In the genomic region with DNA sequence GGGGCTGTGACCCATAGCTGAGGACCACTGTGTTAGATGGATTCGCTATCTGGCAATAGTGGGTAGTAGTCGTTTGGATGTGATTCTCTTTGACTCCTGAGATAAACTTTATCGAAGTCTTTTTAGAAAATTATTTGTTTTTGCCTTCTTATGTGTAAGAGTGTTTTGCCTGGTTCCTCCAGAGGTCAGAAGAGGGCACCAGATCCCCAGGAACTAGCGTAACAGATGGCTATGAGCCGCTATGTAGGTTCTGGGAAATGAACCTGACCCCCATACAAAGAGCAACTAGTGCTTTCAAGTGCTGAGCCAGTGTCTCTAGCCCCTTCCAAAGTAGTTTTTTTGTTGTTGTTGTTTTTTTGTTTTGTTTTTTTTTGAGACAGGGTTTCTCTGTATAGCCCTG, we compare ENCODE assay signal across 10 mouse cellular contexts. TPM values are rescaled to one million over a fixed set of nuclear protein-coding genes. Genes with fewer than 3 reads are reported as not detected.
A peak's percentile ranks its signal among the peaks of the same experiment; 100 is the strongest.
DNase-seq lines count a peak whose midpoint lies in the region; ATAC-seq and TF ChIP-seq lines count a peak whose summit lies in the region.
"Had no signal": no experiment of that assay in that cellular context is flagged by ENCODE, and none has a peak within 500 bp of the region (broad histone marks: within the 10 kb centered on the region; RNA-seq: fewer than 3 reads in every experiment).

No protein-coding gene starts in this region.

- no peaks in the 10 kb centered on the region for H3K36me3 ChIP-seq in liver, embryonic 14.5 days (replicated peaks; ENCODE audit: control insufficient read depth, insufficient read depth, low read depth)
- peaks cover 3% of the 10 kb centered on the region for H3K36me3 ChIP-seq in liver, embryonic 12.5 days
- H3K36me3 ChIP-seq in splenic B cell, adult 2 months (ENCODE audit: control insufficient read depth, insufficient read depth, low read length, poor library complexity, severe bottlenecking): no peaks in the 10 kb centered on the region; the same call in 1 of the 2 replicates

- no peak overlapping the region for H3K27ac ChIP-seq in liver, embryonic 14.5 days
- no peak overlapping the region for H3K27ac ChIP-seq in liver, embryonic 12.5 days
- H3K27ac ChIP-seq: forebrain, embryonic 15.5 days had no signal

- 53% methylated on average over 5 of the region's 5 CpGs for WGBS in liver, embryonic 14.5 days (ENCODE audit: insufficient replicate concordance)
- WGBS in liver, embryonic 12.5 days (ENCODE audit: insufficient replicate concordance): 58% methylated on average over 5 of the region's 5 CpGs

- peaks cover 0 to 4% of the 10 kb centered on the region in 2 experiments; a peak in 2 of 4 replicates for H3K4me1 ChIP-seq in liver, embryonic 14.5 days (replicated peaks; ENCODE audit: control insufficient read depth in 2 of 2, insufficient read depth in 2 of 2, low read length in 1 of 2)
- H3K4me1 ChIP-seq in liver, embryonic 12.5 days: peaks cover 3% of the 10 kb centered on the region; the same call in 1 of the 2 replicates
- H3K4me1 ChIP-seq: forebrain, embryonic 15.5 days had no signal

- H3K4me2 ChIP-seq in liver, embryonic 14.5 days (ENCODE audit: low read depth): no peak overlapping the region
- H3K4me2 ChIP-seq in liver, embryonic 12.5 days: no peak overlapping the region
- H3K4me2 ChIP-seq: forebrain, embryonic 15.5 days had no signal

- no peak overlapping the region for H3K4me3 ChIP-seq in liver, embryonic 14.5 days (ENCODE audit: insufficient read depth in 1 of 2, low read depth in 2 of 2, low read length in 2 of 2)
- no peak overlapping the region for H3K4me3 ChIP-seq in liver, embryonic 12.5 days
- H3K4me3 ChIP-seq: forebrain, embryonic 15.5 days had no signal

- peak; percentile 37 for DNase-seq in embryo, embryonic 10 days (ENCODE audit: low spot score)
- DNase-seq in embryo, embryonic 9.5 days (ENCODE audit: extremely low spot score): no peak
- DNase-seq in liver, embryonic 14.5 days (ENCODE audit: low read depth in 3 of 3, low spot score in 3 of 3): no peak
- DNase-seq in T-cell, adult 2 months (ENCODE audit: low spot score): peak; percentile 42
- peak; percentile 13 for DNase-seq in splenic B cell, adult 2 months (ENCODE audit: low read depth, low spot score)
- no peak for DNase-seq in spleen, postnatal 14 days (ENCODE audit: low spot score in 2 of 2)
- DNase-seq: heart, adult 11 months had no signal

- no peaks in the 10 kb centered on the region for H3K27me3 ChIP-seq in liver, embryonic 14.5 days (ENCODE audit: control insufficient read depth, insufficient read depth, low read length)
- H3K27me3 ChIP-seq in liver, embryonic 12.5 days (replicated peaks): no peaks in the 10 kb centered on the region
- H3K27me3 ChIP-seq in splenic B cell, adult 2 months (ENCODE audit: control insufficient read depth, insufficient read depth, low read length, poor library complexity, severe bottlenecking): no peaks in the 10 kb centered on the region
- H3K27me3 ChIP-seq: forebrain, embryonic 15.5 days had no signal

- no peak for TF ChIP-seq EP300 in liver, embryonic 14.5 days (IDR thresholded peaks at IDR 0.05; ENCODE audit: low read depth)

- ATAC-seq in liver, embryonic 14.5 days (ENCODE audit: insufficient read depth): no peak
- no peak for ATAC-seq in liver, embryonic 12.5 days
- ATAC-seq in monocyte, adult 5-6 weeks (replicated peaks; ENCODE audit: insufficient number of reproducible peaks, low FRiP score, low TSS enrichment, poor library complexity, severe bottlenecking): no peak
- ATAC-seq: forebrain, embryonic 15.5 days had no signal

- H3K9ac ChIP-seq in liver, embryonic 14.5 days (replicated peaks): no peak overlapping the region
- H3K9ac ChIP-seq in liver, embryonic 12.5 days: no peak overlapping the region
- H3K9ac ChIP-seq: forebrain, embryonic 15.5 days had no signal

- TF ChIP-seq CTCF in liver, embryonic 14.5 days (IDR thresholded peaks at IDR 0.05; ENCODE audit: low read depth): peak; percentile 40

- H3K9me3 ChIP-seq in liver, embryonic 14.5 days (ENCODE audit: control insufficient read depth, low read length): no peaks in the 10 kb centered on the region
- H3K9me3 ChIP-seq in liver, embryonic 12.5 days (replicated peaks): no peaks in the 10 kb centered on the region
- H3K9me3 ChIP-seq: forebrain, embryonic 15.5 days had no signal

RNA-seq across cellular contexts. Expression of a gene that starts 58.1 kb away (rescaled TPM):
- 125 and 336 TPM in 2 replicates for polyA plus RNA-seq in liver, embryonic 14.5 days (2012; rRNA removed)
- 339 and 380 TPM in 2 replicates for polyA plus RNA-seq in liver, embryonic 14.5 days (2014; fragmentation: Nextera tagmentation; extraction: Ambion mirVana)
- polyA plus RNA-seq in liver, embryonic 12.5 days (2016; fragmentation: Nextera tagmentation; extraction: Ambion mirVana): 513 and 532 TPM in 2 replicates
- 751 to 1,070 TPM (median 922 TPM) in 3 replicates for total RNA-seq in monocyte, adult 5-6 weeks (2017)

Comparison
In these comparisons a context has a peak if more than half of its experiments do, and no peak if none do; other contexts are left out.
1. DNase-seq: peak in embryo, embryonic 10 days (single experiment), T-cell, adult 2 months (single experiment) and splenic B cell, adult 2 months (single experiment); none in embryo, embryonic 9.5 days (single experiment), liver, embryonic 14.5 days (0 of 3) and spleen, postnatal 14 days (0 of 2).